Mouse (Mus musculus) mouse embryonic stem cell (cell line): ENCODE results near the gene Sp8.

Source experiments
- in situ Hi-C, 2 experiments: fragments of 300-500 bp; cut with MboI; formaldehyde crosslinking; loops; 1 replicate in 1 of 2; 3 replicates in 1 of 2; pipeline ENCODE4 v1.14.3; 2019 to 2020; ENCODE audit warnings: low sequenced_read_pairs in 2 of 2, low pct_unique_long_range_greater_than_20kb in 1 of 2, mixed read lengths in 1 of 2; ENCODE audit not compliant: unreplicated experiment in 1 of 2

The Sp8 gene

GRCm38 (mm10) chr12:118847381-118847780 is 1.3 kb downstream of the Sp8 start:
- in situ Hi-C loops = no loop called here

GRCm38 (mm10) chr12:118847861-118848495 is 1.8 kb downstream of the Sp8 start:
- in situ Hi-C loops = no loop called here

- in situ Hi-C loops = no loop called here
Observed at GRCm38 (mm10) chr12:118848496-118849202, 2.5 kb downstream of the Sp8 start.

GRCm38 (mm10) chr12:118849203-118849861 is 3.2 kb downstream of the Sp8 start:
- in situ Hi-C loops = no loop called here

- in situ Hi-C loops = loop anchor here (10.0 to 25.0 kb wide), 3 partner anchors 388 to 863 kb away; no protein-coding TSS in a partner anchor
Observed at GRCm38 (mm10) chr12:118849996-118850395, 3.9 kb downstream of the Sp8 start.

GRCm38 (mm10) chr12:118850851-118851410 is 4.8 kb downstream of the Sp8 start:
- in situ Hi-C loops = loop anchor here (10.0 to 25.0 kb wide), 3 partner anchors 389 to 864 kb away; no protein-coding TSS in a partner anchor

- in situ Hi-C loops = loop anchor here (10.0 to 25.0 kb wide), 3 partner anchors 391 to 866 kb away; no protein-coding TSS in a partner anchor
Observed at GRCm38 (mm10) chr12:118853331-118853730, 7.2 kb downstream of the Sp8 start.

GRCm38 (mm10) chr12:118854401-118854800 is 8.3 kb downstream of the Sp8 start:
- in situ Hi-C loops = loop anchor here (10.0 to 25.0 kb wide), 3 partner anchors 392 to 867 kb away; no protein-coding TSS in a partner anchor

- in situ Hi-C loops = loop anchor here (10.0 to 25.0 kb wide), 3 partner anchors 393 to 868 kb away; no protein-coding TSS in a partner anchor
Observed at GRCm38 (mm10) chr12:118854831-118855453, 8.8 kb downstream of the Sp8 start.

- in situ Hi-C loops = loop anchor here (10.0 to 25.0 kb wide), 3 partner anchors 394 to 869 kb away; no protein-coding TSS in a partner anchor
Observed at GRCm38 (mm10) chr12:118856151-118856550, 10.0 kb downstream of the Sp8 start.

GRCm38 (mm10) chr12:118872673-118873072 is 26.5 kb downstream of the Sp8 start:
- in situ Hi-C loops = loop anchor here (25.0 kb wide), 2 partner anchors 410 to 885 kb away; no protein-coding TSS in a partner anchor

GRCm38 (mm10) chr12:118882790-118883189 is 36.7 kb downstream of the Sp8 start:
- in situ Hi-C loops = no loop called here

- in situ Hi-C loops = no loop called here
Observed at GRCm38 (mm10) chr12:118887964-118888363, 41.8 kb downstream of the Sp8 start.
